Mouse (Mus musculus) thymus, adult 18-20 months (tissue): Measurements from ENCODE around the gene 4930524B15Rik.
"Not testable (repeated sequence)": the region's sequence is repeated elsewhere in the genome, so short reads cannot be mapped to it uniquely, and the experiment has no call there.

ENCODE experiments used
- DNase-seq, 2 experiments: peaks; one replicate each; pipeline ENCODE4 v3.0.0; 2022; ENCODE audit warnings: mixed read lengths in 2 of 2

4930524B15Rik gene

GRCm38 (mm10) chr11:31992535-31992934 is 27.1 kb downstream of the 4930524B15Rik start:
- DNase-seq = no peak

GRCm38 (mm10) chr11:31999716-32000115 is 34.3 kb downstream of the 4930524B15Rik start:
- DNase-seq = peak; percentile 35 to 75

- peak; percentile 87 to 92 for DNase-seq
These were observed 34.9 kb downstream of the 4930524B15Rik start, which contains the start of gene Nsg2 for GRCm38 (mm10) chr11:32000281-32000680. Nsg2 (plus strand) TSS chr11:32000463.

- DNase-seq = peak in 1 of 2 experiments; percentile 22
These were observed 36.0 kb downstream of the 4930524B15Rik start for GRCm38 (mm10) chr11:32001181-32001910.

GRCm38 (mm10) chr11:32002670-32003072 is 37.3 kb downstream of the 4930524B15Rik start:
- DNase-seq = no peak

GRCm38 (mm10) chr11:32008049-32008448 is 42.7 kb downstream of the 4930524B15Rik start:
- not testable (repeated sequence) for DNase-seq

- no peak for DNase-seq
These were observed 43.5 kb downstream of the 4930524B15Rik start for GRCm38 (mm10) chr11:32008852-32009251.

GRCm38 (mm10) chr11:32009961-32010662 is 44.7 kb downstream of the 4930524B15Rik start:
- peak in 1 of 2 experiments; percentile 68 for DNase-seq

GRCm38 (mm10) chr11:32010663-32010970 is 45.2 kb downstream of the 4930524B15Rik start:
- DNase-seq = peak in 1 of 2 experiments; percentile 80

GRCm38 (mm10) chr11:32011867-32012603 is 46.6 kb downstream of the 4930524B15Rik start:
- peak; percentile 26 to 65 for DNase-seq

- DNase-seq = no peak
These were observed 47.6 kb downstream of the 4930524B15Rik start for GRCm38 (mm10) chr11:32013014-32013427.

- peak in 1 of 2 experiments; percentile 32 for DNase-seq
These were observed 48.2 kb downstream of the 4930524B15Rik start for GRCm38 (mm10) chr11:32013561-32013960.

GRCm38 (mm10) chr11:32018201-32018600 is 52.8 kb downstream of the 4930524B15Rik start:
- DNase-seq = no peak

GRCm38 (mm10) chr11:32020031-32020965 is 54.9 kb downstream of the 4930524B15Rik start:
- no peak for DNase-seq

GRCm38 (mm10) chr11:32026634-32027033 is 61.2 kb downstream of the 4930524B15Rik start:
- no peak for DNase-seq

GRCm38 (mm10) chr11:32027474-32028342 is 62.3 kb downstream of the 4930524B15Rik start:
- DNase-seq = no peak

- DNase-seq = no peak
These were observed 63.2 kb downstream of the 4930524B15Rik start for GRCm38 (mm10) chr11:32028605-32029004.
